ENCODE assay signal across 21 mouse cellular contexts in genomic region chr14:23051441-23051840, GRCm38 (mm10).
DNase-seq lines count a peak whose midpoint lies in the region; ATAC-seq and TF ChIP-seq lines count a peak whose summit lies in the region.
"Had no signal": no experiment of that assay in that cellular context is flagged by ENCODE, and none has a peak within 500 bp of the region (broad histone marks: within the 10 kb centered on the region; RNA-seq: fewer than 3 reads in every experiment).

No protein-coding gene starts in this region.

- ATAC-seq in embryonic facial prominence, embryonic 14.5 days (ENCODE audit: low read depth): no peak
- no peak for ATAC-seq in forebrain, embryonic 15.5 days (replicated peaks)
- ATAC-seq in forebrain, embryonic 11.5 days (replicated peaks; ENCODE audit: low FRiP score): no peak
- ATAC-seq: CD4-positive, CD25-positive, alpha-beta regulatory T cell, adult 4 months; forebrain, embryonic 13.5 days; intestine, embryonic 16.5 days had no signal

- peak; percentile 30 for DNase-seq in embryonic facial prominence, embryonic 14.5 days (ENCODE audit: low spot score)
- DNase-seq in embryonic facial prominence, embryonic 10.5 days (ENCODE audit: low spot score): no peak
- DNase-seq in 3134 (ENCODE audit: extremely low read depth, insufficient read length, low spot score) (peak; percentile 19), NIH3T3 (ENCODE audit: low read depth) (peak; percentile 73)
- DNase-seq in spleen, postnatal 36 days (ENCODE audit: low spot score in 2 of 2): no peak
- no peak for DNase-seq in forebrain, embryonic 11.5 days (ENCODE audit: low spot score)
- DNase-seq: adrenal gland, postnatal 14 days; cerebellum, adult 18-20 months; cerebellum, adult 9-11 months; cerebellum, postnatal 36 days; kidney, adult 8-10 months had no signal

- WGBS in embryonic facial prominence, embryonic 14.5 days: 44% methylated on average over 7 of the region's 7 CpGs
- 55% methylated on average over 7 of the region's 7 CpGs for WGBS in embryonic facial prominence, embryonic 10.5 days
- 84% methylated on average over 7 of the region's 7 CpGs for WGBS in forebrain, embryonic 15.5 days
- 75% methylated on average over 7 of the region's 7 CpGs for WGBS in forebrain, embryonic 11.5 days

- no peak overlapping the region for H3K4me3 ChIP-seq in embryonic facial prominence, embryonic 14.5 days (ENCODE audit: low read depth, low read length)
- H3K4me3 ChIP-seq in embryonic facial prominence, embryonic 10.5 days: no peak overlapping the region
- no peak overlapping the region for H3K4me3 ChIP-seq in embryonic fibroblast, embryonic 13.5 days (ENCODE audit: insufficient read depth, low read length)
- no peak overlapping the region for H3K4me3 ChIP-seq in forebrain, embryonic 15.5 days
- no peak overlapping the region for H3K4me3 ChIP-seq in forebrain, embryonic 11.5 days (ENCODE audit: low read depth, low read length)
- H3K4me3 ChIP-seq: embryonic facial prominence, embryonic 15.5 days; forebrain, embryonic 13.5 days; heart, embryonic 12.5 days; hindbrain, embryonic 10.5 days had no signal

- no peaks in the 10 kb centered on the region for H3K9me3 ChIP-seq in embryonic facial prominence, embryonic 14.5 days (ENCODE audit: control insufficient read depth, low read length)
- no peaks in the 10 kb centered on the region for H3K9me3 ChIP-seq in embryonic facial prominence, embryonic 10.5 days
- H3K9me3 ChIP-seq in forebrain, embryonic 15.5 days: no peaks in the 10 kb centered on the region
- no peaks in the 10 kb centered on the region for H3K9me3 ChIP-seq in forebrain, embryonic 11.5 days (ENCODE audit: control insufficient read depth, low read length)
- H3K9me3 ChIP-seq: embryonic facial prominence, embryonic 15.5 days; forebrain, embryonic 13.5 days; heart, embryonic 12.5 days; hindbrain, embryonic 10.5 days had no signal

- TF ChIP-seq POLR2A in embryonic fibroblast, embryonic 13.5 days (IDR thresholded peaks at IDR 0.05; ENCODE audit: low read depth, low read length): no peak

- no peaks in the 10 kb centered on the region for H3K4me1 ChIP-seq in embryonic facial prominence, embryonic 14.5 days (ENCODE audit: control insufficient read depth, insufficient read depth, low read length)
- H3K4me1 ChIP-seq in embryonic facial prominence, embryonic 10.5 days: peaks cover 13% of the 10 kb centered on the region
- peaks cover 3% of the 10 kb centered on the region; the same call in 1 of the 2 replicates for H3K4me1 ChIP-seq in embryonic fibroblast, embryonic 13.5 days (ENCODE audit: control insufficient read depth, insufficient read depth, low read length)
- peaks cover 7% of the 10 kb centered on the region for H3K4me1 ChIP-seq in forebrain, embryonic 15.5 days
- H3K4me1 ChIP-seq in forebrain, embryonic 11.5 days (replicated peaks; ENCODE audit: control insufficient read depth, insufficient read depth, low read length): 0 out of 2 replicates have a peak, but pooled peaks cover 3% of the 10 kb centered on the region

- TF ChIP-seq CTCF in embryonic fibroblast, embryonic 13.5 days (IDR thresholded peaks at IDR 0.05; ENCODE audit: borderline replicate concordance, insufficient read depth, low read length): no peak

- H3K27me3 ChIP-seq in embryonic facial prominence, embryonic 14.5 days (replicated peaks; ENCODE audit: control insufficient read depth, insufficient read depth, low read length): 0 out of 2 replicates have a peak, but pooled peaks cover 3% of the 10 kb centered on the region
- H3K27me3 ChIP-seq in embryonic facial prominence, embryonic 10.5 days (replicated peaks; ENCODE audit: low read depth, poor library complexity, severe bottlenecking): 0 out of 2 replicates have a peak, but pooled peaks cover 8% of the 10 kb centered on the region
- H3K27me3 ChIP-seq in forebrain, embryonic 15.5 days: no peaks in the 10 kb centered on the region
- H3K27me3 ChIP-seq in forebrain, embryonic 11.5 days (ENCODE audit: control insufficient read depth, insufficient read depth, low read length): no peaks in the 10 kb centered on the region
- H3K27me3 ChIP-seq: embryonic facial prominence, embryonic 15.5 days; heart, embryonic 12.5 days had no signal

- no peaks in the 10 kb centered on the region for H3K36me3 ChIP-seq in embryonic facial prominence, embryonic 14.5 days (ENCODE audit: control insufficient read depth, insufficient read depth, low read length)
- H3K36me3 ChIP-seq in embryonic facial prominence, embryonic 10.5 days (replicated peaks): no peaks in the 10 kb centered on the region
- H3K36me3 ChIP-seq in forebrain, embryonic 15.5 days: no peaks in the 10 kb centered on the region
- H3K36me3 ChIP-seq in forebrain, embryonic 11.5 days (ENCODE audit: control insufficient read depth, insufficient read depth, low read length): no peaks in the 10 kb centered on the region
- H3K36me3 ChIP-seq: embryonic facial prominence, embryonic 15.5 days; G1E; heart, embryonic 12.5 days; hindbrain, embryonic 10.5 days had no signal

- no peak overlapping the region for H3K4me2 ChIP-seq in embryonic facial prominence, embryonic 14.5 days (ENCODE audit: low read depth, low read length)
- no peak overlapping the region for H3K4me2 ChIP-seq in forebrain, embryonic 15.5 days (replicated peaks)
- no peak overlapping the region for H3K4me2 ChIP-seq in forebrain, embryonic 11.5 days (ENCODE audit: low read depth, low read length, severe bottlenecking)
- H3K4me2 ChIP-seq: embryonic facial prominence, embryonic 15.5 days; forebrain, embryonic 13.5 days; heart, embryonic 12.5 days; hindbrain, embryonic 14.5 days had no signal

- no peak overlapping the region for H3K27ac ChIP-seq in embryonic facial prominence, embryonic 14.5 days (replicated peaks; ENCODE audit: low read depth, low read length)
- no peak overlapping the region for H3K27ac ChIP-seq in embryonic facial prominence, embryonic 10.5 days (replicated peaks)
- peak overlapping the region; percentile 79 for H3K27ac ChIP-seq in embryonic fibroblast, embryonic 13.5 days (ENCODE audit: insufficient read depth, low read length)
- H3K27ac ChIP-seq in forebrain, embryonic 15.5 days (replicated peaks): no peak overlapping the region
- H3K27ac ChIP-seq in forebrain, embryonic 11.5 days (ENCODE audit: low read depth, low read length): no peak overlapping the region
- H3K27ac ChIP-seq: embryonic facial prominence, embryonic 15.5 days; forebrain, embryonic 13.5 days; hindbrain, embryonic 10.5 days; hindbrain, embryonic 14.5 days had no signal

- no peak overlapping the region for H3K9ac ChIP-seq in embryonic facial prominence, embryonic 14.5 days (ENCODE audit: low read depth, low read length)
- no peak overlapping the region for H3K9ac ChIP-seq in forebrain, embryonic 15.5 days (replicated peaks)
- H3K9ac ChIP-seq in forebrain, embryonic 11.5 days (ENCODE audit: low read length): no peak overlapping the region
- H3K9ac ChIP-seq: embryonic facial prominence, embryonic 15.5 days; forebrain, embryonic 13.5 days; heart, embryonic 12.5 days; hindbrain, embryonic 14.5 days had no signal

Comparison
In these comparisons a context has a peak if more than half of its experiments do, and no peak if none do; other contexts are left out.
1. DNase-seq: peak in embryonic facial prominence, embryonic 14.5 days (single experiment), 3134 (single experiment) and NIH3T3 (single experiment); none in embryonic facial prominence, embryonic 10.5 days (single experiment), spleen, postnatal 36 days (0 of 2) and forebrain, embryonic 11.5 days (single experiment).